Mouse (Mus musculus): ENCODE data around the gene Tarbp1.
"Not testable (repeated sequence)": the region's sequence is repeated elsewhere in the genome, so short reads cannot be mapped to it uniquely, and the experiment has no call there.

Gene Tarbp1

DNA sequence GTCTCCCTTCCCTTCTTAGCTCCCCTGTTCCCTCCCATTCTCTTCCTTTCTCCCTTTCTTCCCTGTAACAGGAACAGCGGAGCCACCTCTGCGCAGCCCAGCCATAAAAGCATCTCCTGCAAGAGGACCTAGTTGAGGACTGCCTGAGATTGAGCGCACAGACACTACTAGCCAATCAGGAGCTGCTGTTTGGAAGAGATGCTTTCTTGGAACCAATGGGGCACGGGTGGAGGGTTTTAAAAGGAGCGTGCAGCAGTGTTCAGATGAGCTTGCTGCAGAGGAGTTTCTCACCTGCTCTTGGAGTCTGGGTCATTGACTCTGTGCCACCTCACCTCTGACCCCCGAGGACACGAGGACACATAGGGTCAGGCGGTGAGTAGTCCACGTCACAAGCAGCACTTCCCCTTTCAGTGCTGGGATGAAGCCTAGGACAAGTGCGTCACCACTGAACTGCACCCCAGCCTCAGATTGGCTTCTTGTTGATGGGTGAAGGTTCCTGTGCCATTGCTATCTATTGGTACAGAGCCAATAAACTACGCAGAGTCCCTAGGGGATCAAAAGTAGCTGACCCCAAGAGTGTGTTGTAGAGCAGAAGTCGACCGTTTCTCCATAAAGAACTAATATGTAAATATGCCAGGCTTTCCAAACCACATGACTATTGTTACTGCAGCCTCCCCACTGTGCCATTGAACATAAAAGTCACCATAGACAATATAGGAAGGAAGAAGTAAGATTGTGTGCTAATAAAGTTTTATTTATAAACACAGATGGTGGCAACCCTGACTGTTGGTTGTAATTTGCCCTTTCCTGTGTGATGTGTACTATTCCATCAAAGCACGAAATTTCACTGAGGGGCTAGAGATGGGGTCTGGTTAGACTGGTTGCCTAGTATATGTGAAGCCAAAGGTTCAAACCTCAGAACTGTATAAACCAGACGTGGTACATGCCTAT is 19.6 kb upstream of the Tarbp1 start:
- no peak for DNase-seq (ENCODE audit: low read depth in 2 of 2, low spot score in 2 of 2)

- peak; percentile 55 to 75 for DNase-seq (ENCODE audit: low read depth in 2 of 2, low spot score in 2 of 2)
Measured at GRCm38 (mm10) chr8:126482938-126483337, 8.1 kb upstream of the Tarbp1 start.

- DNase-seq (ENCODE audit: low read depth in 2 of 2, low spot score in 2 of 2), result no peak
Measured at GRCm38 (mm10) chr8:126482348-126482720, 7.5 kb upstream of the Tarbp1 start.

GRCm38 (mm10) chr8:126481494-126482347 is 6.9 kb upstream of the Tarbp1 start:
- DNase-seq (ENCODE audit: low read depth in 2 of 2, low spot score in 2 of 2), result peak in 1 of 2 experiments; percentile 45

DNA sequence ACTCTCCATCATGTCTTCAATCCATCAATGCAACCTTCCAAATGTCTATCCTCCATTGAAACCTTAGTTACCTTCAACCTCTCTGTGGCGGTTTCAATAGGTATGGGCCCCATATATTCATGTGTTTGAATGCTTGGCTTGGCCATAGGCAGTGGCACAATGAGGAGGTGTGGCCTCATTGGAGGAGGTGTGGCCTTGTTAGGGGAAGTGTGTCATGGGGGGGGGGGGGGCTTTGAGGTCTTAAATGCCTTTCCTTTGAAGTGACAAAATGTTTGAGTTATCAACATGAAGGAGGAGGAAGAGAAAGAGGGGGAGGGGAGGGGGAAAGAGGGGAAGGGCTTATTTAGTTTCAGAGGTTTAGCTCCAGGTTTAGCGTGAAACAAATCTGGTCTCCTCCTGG is 5.5 kb upstream of the Tarbp1 start:
- DNase-seq (ENCODE audit: low read depth in 2 of 2, low spot score in 2 of 2), result no peak

GRCm38 (mm10) chr8:126478714-126479113 is 3.8 kb upstream of the Tarbp1 start:
- DNase-seq (ENCODE audit: low read depth in 2 of 2, low spot score in 2 of 2), result no peak

- peak in 1 of 2 experiments; percentile 20 for DNase-seq (ENCODE audit: low read depth in 2 of 2, low spot score in 2 of 2)
Measured at GRCm38 (mm10) chr8:126476151-126476855, 1.4 kb upstream of the Tarbp1 start.

DNA sequence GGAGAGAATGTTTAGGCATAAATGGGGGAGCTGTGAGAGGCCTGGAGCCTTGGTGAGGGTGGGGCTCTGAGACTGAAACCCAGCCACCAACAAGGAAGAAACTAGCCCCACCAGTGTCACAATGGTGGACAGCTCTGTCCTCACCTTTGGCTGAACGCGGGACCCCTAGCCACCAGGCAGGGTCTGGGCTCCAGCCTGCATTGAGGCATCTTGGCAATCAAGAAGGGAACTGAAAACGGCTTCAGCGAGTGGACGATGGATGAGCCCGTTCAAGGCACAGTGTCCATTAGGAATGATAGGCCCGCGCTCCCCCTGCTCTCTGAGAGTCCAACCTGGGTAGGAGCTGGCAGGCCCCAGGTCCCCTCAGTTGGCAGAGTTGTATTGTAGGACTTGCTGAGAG is 873 bp upstream of the Tarbp1 start:
- DNase-seq (ENCODE audit: low read depth in 2 of 2, low spot score in 2 of 2), result not testable (repeated sequence)

- peak in 1 of 2 experiments; percentile 4 for DNase-seq (ENCODE audit: low read depth in 2 of 2, low spot score in 2 of 2)
Measured at GRCm38 (mm10) chr8:126473802-126474298, 1.0 kb downstream of the Tarbp1 start.

GRCm38 (mm10) chr8:126464071-126464470 is 10.8 kb downstream of the Tarbp1 start:
- no peak for DNase-seq (ENCODE audit: low read depth in 2 of 2, low spot score in 2 of 2)

- DNase-seq (ENCODE audit: low read depth in 2 of 2, low spot score in 2 of 2), result no peak
Measured at GRCm38 (mm10) chr8:126461735-126462134, 13.1 kb downstream of the Tarbp1 start.

- peak; percentile 52 to 53 for DNase-seq (ENCODE audit: low read depth in 2 of 2, low spot score in 2 of 2)
Measured at GRCm38 (mm10) chr8:126460274-126460673, 14.6 kb downstream of the Tarbp1 start.

DNA sequence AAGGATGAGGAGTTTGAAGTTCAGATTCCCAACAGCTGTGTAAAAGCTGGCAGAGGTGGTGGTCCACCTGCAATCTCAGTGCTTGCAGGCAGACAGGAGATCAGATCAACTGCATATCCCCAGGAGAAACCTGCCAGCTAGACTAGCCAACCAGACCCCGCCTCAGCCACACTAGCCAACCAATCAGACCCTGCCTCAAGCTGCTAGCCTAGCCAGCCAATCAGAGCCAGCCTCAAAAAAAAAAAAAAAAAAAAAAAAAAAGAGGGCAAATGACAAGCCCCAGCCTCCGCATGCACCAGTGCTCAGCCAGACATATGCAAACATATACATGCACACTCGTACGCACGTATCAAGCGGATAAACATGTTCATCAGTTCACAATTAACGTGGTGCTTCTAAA is 19.5 kb downstream of the Tarbp1 start:
- DNase-seq (ENCODE audit: low read depth in 2 of 2, low spot score in 2 of 2), result no peak

DNA sequence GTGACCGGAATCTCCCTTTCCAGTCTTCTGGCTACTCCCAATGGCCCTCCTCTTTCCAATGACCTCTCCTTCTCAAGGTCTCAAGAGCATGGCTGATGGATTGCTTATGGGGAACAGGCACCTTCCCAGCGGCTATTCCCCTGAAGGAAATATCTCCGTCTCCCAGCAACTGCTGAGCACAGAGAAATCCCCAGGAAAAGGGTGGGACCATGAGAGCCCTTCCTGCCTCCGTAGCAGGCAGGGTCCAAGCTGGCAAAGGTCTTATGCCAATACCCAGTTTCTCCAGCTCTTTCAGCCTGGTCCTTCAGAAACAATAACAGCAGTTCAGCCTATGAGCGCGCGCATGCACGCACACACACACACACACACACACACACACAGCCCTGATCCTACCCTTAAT is 23.7 kb downstream of the Tarbp1 start:
- no peak for DNase-seq (ENCODE audit: low read depth in 2 of 2, low spot score in 2 of 2)

- no peak for DNase-seq (ENCODE audit: low read depth in 2 of 2, low spot score in 2 of 2)
Measured at GRCm38 (mm10) chr8:126438937-126439336, 35.9 kb downstream of the Tarbp1 start.

- no peak for DNase-seq (ENCODE audit: low read depth in 2 of 2, low spot score in 2 of 2)
Measured at GRCm38 (mm10) chr8:126433827-126434226, 41.0 kb downstream of the Tarbp1 start.

DNA sequence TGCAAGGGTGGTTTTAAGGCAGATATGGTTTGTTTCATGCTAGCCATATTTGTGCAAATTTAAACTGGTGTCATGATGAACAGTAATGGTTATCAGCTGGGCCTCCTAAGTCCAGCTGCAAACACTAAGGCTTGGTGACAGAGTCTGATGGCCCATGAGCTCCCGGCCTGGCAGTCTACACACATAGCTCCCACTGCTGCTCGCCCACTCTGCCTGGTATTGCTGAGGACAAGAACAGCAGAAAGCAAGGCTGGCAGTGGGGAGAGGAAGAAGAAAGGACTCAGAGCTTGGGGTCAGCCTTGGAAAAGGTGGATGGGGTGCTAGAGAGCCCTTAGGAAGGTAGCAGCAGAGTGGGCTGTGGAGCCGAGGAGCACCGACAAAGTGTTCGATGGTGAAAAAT is 45.2 kb downstream of the Tarbp1 start:
- no peak for DNase-seq (ENCODE audit: low read depth in 2 of 2, low spot score in 2 of 2)

DNA sequence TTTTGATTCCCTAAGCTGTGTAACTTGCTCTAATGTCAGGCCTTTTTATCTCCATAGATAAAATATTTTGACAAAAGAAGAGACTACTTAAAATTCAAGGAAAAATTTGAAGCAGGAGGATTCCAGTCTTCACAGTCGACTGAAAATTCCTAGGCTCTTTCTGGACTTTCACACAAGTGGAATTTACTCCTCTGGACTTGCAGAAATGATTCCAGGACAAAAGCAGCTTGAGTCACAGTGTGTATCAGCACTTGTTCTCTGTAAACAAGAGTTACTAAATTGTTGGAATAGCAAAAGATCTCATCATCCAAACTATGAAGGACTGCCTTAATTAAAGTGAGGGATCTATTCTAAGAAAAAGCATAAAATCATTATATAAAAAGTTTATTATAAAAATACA is 49.9 kb downstream of the Tarbp1 start:
- DNase-seq (ENCODE audit: low read depth in 2 of 2, low spot score in 2 of 2), result no peak

- no peak for DNase-seq (ENCODE audit: low read depth in 2 of 2, low spot score in 2 of 2)
Measured at GRCm38 (mm10) chr8:126424163-126424562, 50.7 kb downstream of the Tarbp1 start.

DNA sequence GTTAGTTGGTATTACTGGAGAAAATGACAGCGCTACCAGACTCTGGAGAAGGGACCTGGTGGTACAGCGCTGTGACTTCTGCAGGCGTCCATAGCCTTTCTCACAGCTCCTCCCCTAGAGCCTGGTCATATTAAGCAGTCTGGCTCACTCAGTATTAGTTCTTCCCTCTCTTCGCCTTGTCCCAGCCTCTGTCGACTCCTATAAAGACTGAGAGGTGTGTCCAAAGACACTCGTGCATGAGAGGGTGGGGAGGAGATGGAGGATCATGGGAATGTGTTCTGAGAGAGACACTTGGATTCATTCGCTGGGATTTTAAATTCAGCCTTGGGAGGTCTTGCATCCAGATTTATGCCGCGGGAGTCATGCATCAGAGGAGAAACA is 52.0 kb downstream of the Tarbp1 start:
- no peak for DNase-seq (ENCODE audit: low read depth in 2 of 2, low spot score in 2 of 2)

All from CD8-positive naive resting alpha-beta T cell, adult 2 months (primary cell).